Mouse (Mus musculus): ENCODE measurements at regions not wholly inside any gene's neighbourhood (a gene's known extent, or its start where the extent isn't known, plus 50 kb on each side); places are given as distances from the start of the nearest gene placed in this dataset.

GRCm38 (mm10) chr3:121902246-121902645, 50.1 kb upstream of the Arhgap29 start:
- no peak for DNase-seq

GRCm38 (mm10) chr3:121900429-121900844, 51.9 kb upstream of the Arhgap29 start:
- no peak for DNase-seq

DNA sequence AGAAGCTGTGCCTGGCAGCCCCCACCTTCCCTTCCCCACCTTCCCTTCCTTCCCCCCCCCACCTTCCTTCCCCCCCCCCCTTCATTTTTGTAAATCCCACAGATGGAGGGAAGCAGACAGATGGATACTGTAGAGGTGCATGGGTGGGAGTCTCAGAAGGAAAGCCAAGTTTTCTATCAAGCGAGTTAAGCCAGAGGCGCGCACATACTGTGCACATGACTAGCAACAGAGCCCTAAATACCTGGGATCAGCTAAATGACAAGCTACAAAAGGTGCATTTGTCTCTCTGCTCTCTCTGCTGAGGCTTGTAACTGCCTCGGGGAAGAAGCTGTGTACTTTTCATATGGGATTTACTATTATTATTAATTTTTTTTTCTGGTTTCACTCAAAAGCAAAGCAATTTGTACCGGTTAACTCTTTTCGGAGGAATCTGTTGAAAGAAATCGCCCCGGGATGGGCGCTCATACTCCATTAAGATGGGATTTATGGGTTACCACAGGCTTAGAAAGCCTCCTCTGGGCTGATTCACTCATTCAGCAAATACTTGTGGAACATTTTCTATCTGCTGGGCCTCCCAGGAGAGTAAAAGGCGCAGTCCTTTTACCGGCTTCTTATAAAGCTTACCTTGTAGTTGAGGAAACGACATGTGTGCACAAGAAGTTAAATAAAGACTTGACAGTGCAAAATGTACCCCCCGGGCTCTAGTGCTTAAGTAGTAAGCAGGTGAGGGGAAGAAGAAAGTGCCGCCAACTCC, 54.3 kb upstream of the Arhgap29 start:
- no peak for DNase-seq

GRCm38 (mm10) chr3:121893606-121894005, 58.7 kb upstream of the Arhgap29 start:
- DNase-seq: no peak

DNA sequence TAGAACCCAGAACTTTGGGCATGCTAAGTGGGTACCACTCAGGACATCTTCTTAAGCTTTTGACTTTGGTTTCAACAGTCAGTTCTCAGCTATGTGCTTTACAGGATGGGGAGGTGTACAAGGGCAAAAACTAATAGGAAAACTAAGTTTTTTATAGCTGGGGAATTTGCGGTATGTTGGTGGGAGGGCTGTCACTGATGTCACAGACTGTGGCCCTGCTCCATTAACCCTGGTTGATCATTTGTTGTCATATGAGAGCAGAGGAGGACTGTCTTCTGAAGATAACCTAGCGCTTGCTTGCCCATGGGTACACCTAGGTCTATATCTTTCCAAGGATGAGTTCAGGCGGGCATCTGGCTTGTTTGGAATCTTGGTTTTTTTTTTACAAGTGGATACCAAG, 59.7 kb upstream of the Arhgap29 start:
- no peak for DNase-seq

DNA sequence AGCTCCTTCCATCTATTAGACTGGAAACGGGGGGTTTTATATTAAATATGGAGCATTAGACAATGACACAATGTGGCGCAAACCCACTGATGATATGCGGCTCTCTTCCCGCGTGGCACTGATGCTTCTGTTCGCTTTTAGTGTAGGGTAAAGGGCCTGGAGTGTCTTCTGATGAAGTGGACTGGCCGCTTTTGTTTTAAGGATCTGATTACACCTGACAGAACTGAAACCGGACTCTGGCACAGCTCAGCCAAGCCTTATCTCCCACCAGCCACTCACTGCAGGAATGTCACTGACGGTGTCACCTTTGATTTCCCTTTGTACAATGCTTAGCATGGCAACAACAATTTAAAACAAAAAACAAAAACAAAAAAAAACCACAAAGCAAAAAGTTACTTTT, 61.0 kb upstream of the Arhgap29 start:
- DNase-seq: no peak

GRCm38 (mm10) chr3:121890563-121890962, 61.8 kb upstream of the Arhgap29 start:
- DNase-seq: no peak

GRCm38 (mm10) chr3:121886870-121887605, 65.3 kb upstream of the Arhgap29 start:
- no peak for DNase-seq

- no peak for DNase-seq
These were observed 66.0 kb upstream of the Arhgap29 start for GRCm38 (mm10) chr3:121886309-121886708.

DNA sequence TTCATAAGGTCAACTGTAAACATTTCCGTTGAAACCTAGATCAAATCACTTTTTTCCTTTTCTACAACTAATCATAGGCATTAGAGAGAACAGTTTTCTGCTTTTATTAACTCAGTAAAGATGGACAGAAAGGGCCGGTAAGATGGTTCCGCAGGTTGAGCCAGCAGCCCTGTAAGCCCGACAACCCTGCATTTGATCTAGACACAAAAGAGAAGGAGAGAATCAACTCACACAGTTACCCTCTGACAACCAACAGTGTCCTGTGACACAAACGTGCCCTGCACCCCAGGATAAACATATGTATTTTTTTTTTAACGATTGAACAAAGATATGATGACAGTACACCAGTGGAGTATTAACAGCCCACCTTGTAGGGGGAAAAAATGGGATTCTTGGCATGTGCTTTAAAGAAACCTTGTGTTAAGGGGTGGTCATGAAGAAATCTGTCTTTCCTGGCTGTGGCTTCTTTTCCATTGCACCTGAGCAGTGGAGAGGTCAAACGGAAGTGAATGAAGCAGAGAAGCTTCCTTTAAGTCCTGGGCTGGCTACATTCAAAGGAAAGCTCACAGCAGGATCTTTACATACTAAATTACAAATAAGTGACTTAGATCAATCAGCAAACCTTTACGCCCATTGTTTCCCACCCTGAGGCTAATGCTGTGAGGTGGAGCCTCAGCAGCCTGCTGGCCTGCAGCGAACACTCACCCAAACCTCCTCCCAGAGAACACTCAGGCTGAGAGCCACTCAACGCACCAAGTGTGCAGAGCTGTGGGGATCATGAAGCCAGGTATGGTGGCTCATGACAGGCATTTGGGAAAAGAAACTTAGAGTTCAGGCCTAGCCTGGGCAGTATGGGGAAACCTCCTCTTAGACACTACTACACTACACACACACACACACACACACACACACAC, 66.8 kb upstream of the Arhgap29 start:
- no peak for DNase-seq

DNA sequence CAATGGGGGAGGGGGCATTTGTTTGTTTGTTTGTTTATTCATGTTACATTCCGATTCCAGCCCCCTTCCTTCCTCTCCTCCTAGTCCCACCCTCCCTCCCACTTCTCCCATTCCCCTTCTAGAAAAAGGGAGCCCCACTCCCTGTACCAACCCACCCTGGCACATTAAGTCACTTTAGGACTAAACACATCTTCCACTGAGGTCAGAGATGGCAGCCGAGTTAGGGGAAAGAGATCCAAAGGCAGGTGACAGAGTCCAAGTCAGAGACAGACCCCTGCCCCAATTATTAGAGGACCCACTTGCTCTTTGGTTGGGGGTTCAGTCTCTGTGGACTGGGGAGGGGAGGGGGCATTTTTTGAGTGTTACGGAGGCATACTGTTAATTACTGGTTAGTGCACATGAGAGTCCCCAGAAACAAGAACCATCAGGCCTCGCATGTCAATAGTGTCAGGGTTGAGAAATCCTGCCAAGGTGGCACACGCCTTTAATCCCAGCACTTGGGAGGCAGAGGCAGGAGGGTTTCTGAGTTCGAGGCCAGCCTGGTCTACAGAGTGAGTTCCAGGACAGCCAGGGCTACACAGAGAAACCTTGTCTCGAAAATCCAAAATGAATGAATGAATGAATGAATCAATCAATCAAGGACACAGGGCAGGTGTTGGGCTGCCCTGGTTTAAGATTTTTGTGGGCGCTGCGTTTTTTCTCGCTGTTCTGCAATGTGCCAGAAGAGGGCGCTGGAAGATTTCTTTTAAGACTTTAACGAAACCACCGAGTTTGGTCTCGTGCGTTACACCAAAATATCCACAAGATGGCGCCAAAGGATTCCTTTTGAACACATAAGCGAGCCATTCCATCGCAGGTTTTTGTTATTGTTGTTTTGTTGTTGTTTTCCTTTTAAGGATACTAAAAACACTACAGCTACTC, 67.8 kb upstream of the Arhgap29 start:
- peak; percentile 92 for DNase-seq

DNA sequence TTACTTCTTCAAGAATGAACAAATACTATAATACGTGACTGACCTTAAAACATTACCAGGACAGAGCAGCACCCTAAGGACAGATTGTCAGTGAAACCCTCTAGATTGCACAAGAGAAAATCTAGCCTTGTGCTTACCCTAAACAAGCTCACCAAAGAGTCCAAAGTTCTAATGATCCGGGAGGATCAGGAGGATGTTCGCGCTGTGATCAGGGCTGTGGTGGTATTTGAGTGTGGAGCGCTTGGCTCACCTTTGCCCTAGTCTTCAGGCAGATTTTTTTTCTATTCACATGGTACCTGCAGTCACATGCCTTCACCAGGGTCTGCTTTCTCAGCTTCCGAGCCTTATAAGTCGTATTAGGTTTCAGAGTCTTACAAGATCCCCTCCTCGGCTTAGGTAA, 65.3 kb upstream of the Abcd3 start:
- DNase-seq: no peak

- DNase-seq: no peak
These were observed 60.0 kb upstream of the Abcd3 start for GRCm38 (mm10) chr3:121875072-121875471.

GRCm38 (mm10) chr3:121874576-121874975, 59.5 kb upstream of the Abcd3 start:
- no peak for DNase-seq

- no peak for DNase-seq
These were observed 58.5 kb upstream of the Abcd3 start for GRCm38 (mm10) chr3:121873572-121873971.

DNA sequence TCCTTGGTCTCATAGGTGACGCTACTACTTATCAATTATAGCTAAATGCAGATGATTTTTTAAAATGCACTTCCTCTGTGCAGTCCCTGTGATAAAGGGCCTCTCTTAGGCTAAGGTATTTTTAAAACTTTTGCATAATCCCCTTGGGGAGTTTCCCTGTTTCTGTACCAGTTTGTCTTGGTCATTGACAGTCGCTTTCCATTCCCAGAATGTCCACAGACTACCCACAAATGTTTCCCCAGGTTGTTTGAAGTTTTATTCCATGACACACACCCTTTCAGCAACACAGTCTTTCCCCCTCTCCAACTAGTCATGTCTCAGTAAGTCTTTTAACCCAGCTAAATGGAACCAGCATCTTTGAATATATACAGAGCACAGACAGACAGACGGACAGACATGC, 57.6 kb upstream of the Abcd3 start:
- DNase-seq: no peak

- no peak for DNase-seq
These were observed 56.7 kb upstream of the Abcd3 start for GRCm38 (mm10) chr3:121871795-121872194.

GRCm38 (mm10) chr3:121870726-121871125, 55.6 kb upstream of the Abcd3 start:
- no peak for DNase-seq

DNA sequence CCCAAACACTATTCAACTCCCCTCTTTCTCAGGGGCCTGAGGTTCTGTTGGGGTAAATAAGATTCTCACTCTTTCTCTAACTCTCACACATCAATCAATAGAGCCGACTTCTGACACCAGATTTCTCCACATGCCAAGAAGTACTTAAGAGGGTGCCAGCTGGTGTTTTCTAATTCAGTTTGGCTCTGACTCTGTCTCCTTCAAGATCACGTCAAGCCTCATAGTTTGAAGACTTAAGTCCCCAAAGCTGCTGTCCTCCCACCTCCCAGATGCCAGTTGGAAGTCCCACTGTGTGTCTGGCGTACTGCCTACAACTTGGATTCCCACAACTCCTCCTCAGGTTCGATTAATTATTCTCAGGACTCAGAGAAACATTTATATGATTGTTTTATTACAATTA, 54.6 kb upstream of the Abcd3 start:
- no peak for DNase-seq

DNA sequence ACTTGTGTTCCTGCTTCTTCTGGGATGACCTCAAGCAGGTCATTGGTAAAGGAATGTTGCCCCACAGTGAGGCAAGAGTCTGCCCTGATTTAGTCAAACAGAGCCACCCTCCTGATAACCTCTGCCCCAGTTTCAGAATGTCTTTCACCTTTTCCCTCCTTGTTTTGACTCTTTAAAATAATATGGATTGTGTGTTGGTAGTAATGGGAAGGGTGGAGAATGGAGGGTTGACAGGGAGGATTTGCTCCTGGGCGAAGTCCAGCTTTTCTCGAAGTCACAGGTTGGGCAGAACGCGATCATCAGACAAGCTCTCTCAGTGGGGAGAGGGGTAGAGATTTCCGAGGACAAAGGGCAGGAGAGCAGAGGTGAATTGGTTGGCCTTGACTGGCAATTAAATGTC, 52.2 kb upstream of the Abcd3 start:
- DNase-seq: no peak

GRCm38 (mm10) chr3:121864734-121865445, 49.8 kb upstream of the Abcd3 start:
- no peak for DNase-seq
